Mouse (Mus musculus): ENCODE data around the gene Med12l. TPM values are rescaled to one million over a fixed set of nuclear protein-coding genes. Genes with fewer than 3 reads are reported as not detected.

The Med12l gene
- total and polyA plus RNA-seq, 3 experiments, result 0.16 TPM; not detected in 2

GRCm38 (mm10) chr3:58983838-58984598 lies 21.6 kb upstream of the Med12l start:
- H3K27me3 ChIP-seq (ENCODE audit: insufficient read depth, low read length), result no peaks in the 10 kb centered on the region
- H3K36me3 ChIP-seq (replicated peaks), result no peaks in the 10 kb centered on the region
- TF ChIP-seq GATA2 (IDR thresholded peaks at IDR 0.05; ENCODE audit: borderline replicate concordance, low read depth, low read length) (no peak), POLR2AphosphoS5 (IDR thresholded peaks at IDR 0.05; ENCODE audit: insufficient replicate concordance, low read depth, low read length) (no peak), TAL1 (conservative IDR thresholded peaks at IDR 0.05; ENCODE audit: low read depth, low read length) (no peak), CTCF (IDR thresholded peaks at IDR 0.05; ENCODE audit: low read depth, low read length) (no peak), GATA1 (IDR thresholded peaks at IDR 0.05; ENCODE audit: borderline replicate concordance, low read length) (no peak)
- no peak for DNase-seq (ENCODE audit: low spot score)
- H3K4me1 ChIP-seq (ENCODE audit: insufficient read depth, low read depth, low read length), result no peaks in the 10 kb centered on the region
- no peaks in the 10 kb centered on the region for H3K9me3 ChIP-seq (replicated peaks)
- ATAC-seq (ENCODE audit: extremely low read depth, insufficient number of reproducible peaks, low FRiP score, poor library complexity, severe bottlenecking), result no peak
- H3K4me3 ChIP-seq (ENCODE audit: low read depth, low read length), result no peak overlapping the region

- DNase-seq (ENCODE audit: low spot score) (no peak), ATAC-seq (ENCODE audit: extremely low read depth, insufficient number of reproducible peaks, low FRiP score, poor library complexity, severe bottlenecking) (no peak)
- TF ChIP-seq GATA1 (IDR thresholded peaks at IDR 0.05; ENCODE audit: borderline replicate concordance, low read length) (no peak), GATA2 (IDR thresholded peaks at IDR 0.05; ENCODE audit: borderline replicate concordance, low read depth, low read length) (no peak), CTCF (IDR thresholded peaks at IDR 0.05; ENCODE audit: low read depth, low read length) (no peak), TAL1 (conservative IDR thresholded peaks at IDR 0.05; ENCODE audit: low read depth, low read length) (no peak), POLR2AphosphoS5 (IDR thresholded peaks at IDR 0.05; ENCODE audit: insufficient replicate concordance, low read depth, low read length) (no peak)
- H3K9me3 ChIP-seq (replicated peaks), result no peaks in the 10 kb centered on the region
- no peaks in the 10 kb centered on the region for H3K36me3 ChIP-seq (replicated peaks)
- no peaks in the 10 kb centered on the region for H3K4me1 ChIP-seq (ENCODE audit: insufficient read depth, low read depth, low read length)
- no peaks in the 10 kb centered on the region for H3K27me3 ChIP-seq (ENCODE audit: insufficient read depth, low read length)
- no peak overlapping the region for H3K4me3 ChIP-seq (ENCODE audit: low read depth, low read length)
Observed at GRCm38 (mm10) chr3:58985816-58986215, 19.8 kb upstream of the Med12l start.

- ATAC-seq (ENCODE audit: extremely low read depth, insufficient number of reproducible peaks, low FRiP score, poor library complexity, severe bottlenecking), result no peak
- Histone ChIP-seq H3K36me3 (replicated peaks) (no peaks in the 10 kb centered on the region), H3K4me3 (ENCODE audit: low read depth, low read length) (no peak overlapping the region), H3K4me1 (ENCODE audit: insufficient read depth, low read depth, low read length) (no peaks in the 10 kb centered on the region), H3K27me3 (ENCODE audit: insufficient read depth, low read length) (no peaks in the 10 kb centered on the region), H3K9me3 (replicated peaks) (no peaks in the 10 kb centered on the region)
- TF ChIP-seq GATA2 (IDR thresholded peaks at IDR 0.05; ENCODE audit: borderline replicate concordance, low read depth, low read length), result no peak
- TF ChIP-seq CTCF (IDR thresholded peaks at IDR 0.05; ENCODE audit: low read depth, low read length), result no peak
- TF ChIP-seq GATA1 (IDR thresholded peaks at IDR 0.05; ENCODE audit: borderline replicate concordance, low read length), result no peak
- TF ChIP-seq POLR2AphosphoS5 (IDR thresholded peaks at IDR 0.05; ENCODE audit: insufficient replicate concordance, low read depth, low read length), result no peak
- TF ChIP-seq TAL1 (conservative IDR thresholded peaks at IDR 0.05; ENCODE audit: low read depth, low read length), result no peak
- DNase-seq (ENCODE audit: low spot score), result no peak
Observed at GRCm38 (mm10) chr3:58989374-58989773, 16.3 kb upstream of the Med12l start.

- H3K27me3 ChIP-seq (ENCODE audit: insufficient read depth, low read length), result no peaks in the 10 kb centered on the region
- H3K4me1 ChIP-seq (ENCODE audit: insufficient read depth, low read depth, low read length), result no peaks in the 10 kb centered on the region
- no peak for DNase-seq (ENCODE audit: low spot score)
- no peak for ATAC-seq (ENCODE audit: extremely low read depth, insufficient number of reproducible peaks, low FRiP score, poor library complexity, severe bottlenecking)
- TF ChIP-seq POLR2AphosphoS5 (IDR thresholded peaks at IDR 0.05; ENCODE audit: insufficient replicate concordance, low read depth, low read length) (no peak), CTCF (IDR thresholded peaks at IDR 0.05; ENCODE audit: low read depth, low read length) (no peak), GATA2 (IDR thresholded peaks at IDR 0.05; ENCODE audit: borderline replicate concordance, low read depth, low read length) (no peak), TAL1 (conservative IDR thresholded peaks at IDR 0.05; ENCODE audit: low read depth, low read length) (no peak), GATA1 (IDR thresholded peaks at IDR 0.05; ENCODE audit: borderline replicate concordance, low read length) (no peak)
- H3K9me3 ChIP-seq (replicated peaks), result no peaks in the 10 kb centered on the region
- H3K36me3 ChIP-seq (replicated peaks), result no peaks in the 10 kb centered on the region
- H3K4me3 ChIP-seq (ENCODE audit: low read depth, low read length), result no peak overlapping the region
Observed at GRCm38 (mm10) chr3:58990556-58990955, 15.1 kb upstream of the Med12l start.

GRCm38 (mm10) chr3:58992122-58992521 lies 13.5 kb upstream of the Med12l start:
- ATAC-seq (ENCODE audit: extremely low read depth, insufficient number of reproducible peaks, low FRiP score, poor library complexity, severe bottlenecking) (no peak), DNase-seq (ENCODE audit: low spot score) (no peak)
- Histone ChIP-seq H3K4me1 (ENCODE audit: insufficient read depth, low read depth, low read length) (no peaks in the 10 kb centered on the region), H3K9me3 (replicated peaks) (no peaks in the 10 kb centered on the region), H3K27me3 (ENCODE audit: insufficient read depth, low read length) (no peaks in the 10 kb centered on the region), H3K4me3 (ENCODE audit: low read depth, low read length) (no peak overlapping the region), H3K36me3 (replicated peaks) (no peaks in the 10 kb centered on the region)
- TF ChIP-seq GATA1 (IDR thresholded peaks at IDR 0.05; ENCODE audit: borderline replicate concordance, low read length) (no peak), TAL1 (conservative IDR thresholded peaks at IDR 0.05; ENCODE audit: low read depth, low read length) (no peak), CTCF (IDR thresholded peaks at IDR 0.05; ENCODE audit: low read depth, low read length) (no peak), GATA2 (IDR thresholded peaks at IDR 0.05; ENCODE audit: borderline replicate concordance, low read depth, low read length) (no peak), POLR2AphosphoS5 (IDR thresholded peaks at IDR 0.05; ENCODE audit: insufficient replicate concordance, low read depth, low read length) (no peak)

- Histone ChIP-seq H3K27me3 (ENCODE audit: insufficient read depth, low read length) (no peaks in the 10 kb centered on the region), H3K36me3 (replicated peaks) (no peaks in the 10 kb centered on the region), H3K9me3 (replicated peaks) (no peaks in the 10 kb centered on the region), H3K4me1 (ENCODE audit: insufficient read depth, low read depth, low read length) (no peaks in the 10 kb centered on the region), H3K4me3 (ENCODE audit: low read depth, low read length) (no peak overlapping the region)
- ATAC-seq (ENCODE audit: extremely low read depth, insufficient number of reproducible peaks, low FRiP score, poor library complexity, severe bottlenecking) (no peak), DNase-seq (ENCODE audit: low spot score) (no peak)
- no peak for TF ChIP-seq GATA1 (IDR thresholded peaks at IDR 0.05; ENCODE audit: borderline replicate concordance, low read length)
- no peak for TF ChIP-seq TAL1 (conservative IDR thresholded peaks at IDR 0.05; ENCODE audit: low read depth, low read length)
- TF ChIP-seq GATA2 (IDR thresholded peaks at IDR 0.05; ENCODE audit: borderline replicate concordance, low read depth, low read length), result no peak
- no peak for TF ChIP-seq POLR2AphosphoS5 (IDR thresholded peaks at IDR 0.05; ENCODE audit: insufficient replicate concordance, low read depth, low read length)
- TF ChIP-seq CTCF (IDR thresholded peaks at IDR 0.05; ENCODE audit: low read depth, low read length), result no peak
Observed at GRCm38 (mm10) chr3:58993619-58994018, 12.0 kb upstream of the Med12l start.
